Mouse (Mus musculus): Measurements from ENCODE around the gene Pnp.
"Not testable (repeated sequence)": the region's sequence is repeated elsewhere in the genome, so short reads cannot be mapped to it uniquely, and the experiment has no call there.

Pnp gene

DNA sequence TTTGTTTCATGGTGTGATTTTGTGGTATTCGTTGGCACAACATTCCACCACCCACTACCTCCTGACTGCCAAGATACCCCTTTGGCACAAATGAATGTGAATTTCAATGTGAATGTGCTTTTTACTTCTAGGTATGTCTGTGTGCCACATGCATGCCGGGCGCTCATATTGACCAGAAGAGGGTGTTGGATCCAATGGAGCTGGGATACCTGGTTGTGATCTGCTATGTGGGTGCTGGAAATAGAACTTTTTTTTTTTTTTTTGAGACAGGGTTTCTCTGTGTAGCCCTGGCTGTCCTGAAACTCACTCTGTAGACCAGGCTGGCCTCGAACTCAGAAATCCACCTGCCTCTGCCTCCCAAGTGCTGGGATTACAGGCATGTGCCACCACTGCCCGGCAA is 42.2 kb downstream of the Pnp start:
- DNase-seq (ENCODE audit: extremely low spot score, low read depth, low spot score) = not testable (repeated sequence)

DNA sequence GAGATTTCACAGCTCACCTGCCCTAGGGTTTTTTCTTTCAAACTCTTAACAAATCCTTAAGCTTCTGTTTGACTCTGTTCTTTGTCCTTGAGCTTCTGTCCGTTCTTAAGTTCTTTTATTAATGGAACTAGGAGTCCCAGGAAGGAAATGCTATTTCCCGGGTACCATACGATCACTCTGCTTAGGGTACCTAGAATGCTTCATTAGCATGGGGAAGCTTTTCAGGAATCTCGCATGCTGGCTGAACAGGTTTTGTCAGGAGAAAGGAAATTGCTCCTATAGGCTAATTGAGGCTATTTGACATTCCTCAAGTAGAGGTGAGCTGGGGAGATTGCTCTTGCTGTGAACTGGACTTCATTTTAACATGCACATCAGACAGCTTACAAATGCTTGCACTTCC is 42.8 kb downstream of the Pnp start:
- DNase-seq (ENCODE audit: extremely low spot score, low read depth, low spot score) = no peak

DNA sequence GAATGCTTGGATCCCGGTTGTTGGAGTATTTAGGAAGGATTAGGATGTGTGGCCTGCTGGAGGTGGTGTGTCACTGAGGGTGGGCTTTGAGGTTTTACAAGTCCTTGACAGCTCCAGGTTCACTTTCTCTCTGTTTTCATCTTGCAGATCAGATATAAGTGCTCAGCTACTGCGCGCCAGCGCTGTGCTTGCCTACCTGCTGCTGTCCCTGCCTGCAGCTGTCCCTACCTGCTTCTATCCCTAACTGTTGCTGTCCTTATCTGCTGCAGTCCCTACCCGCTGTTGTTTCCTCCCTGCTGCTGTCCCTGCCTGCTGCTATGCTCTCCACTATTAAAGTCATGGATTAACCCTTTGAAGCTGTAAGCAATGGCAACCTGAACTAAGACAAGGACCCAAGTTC is 44.1 kb downstream of the Pnp start:
- DNase-seq (ENCODE audit: extremely low spot score, low read depth, low spot score) = no peak

DNA sequence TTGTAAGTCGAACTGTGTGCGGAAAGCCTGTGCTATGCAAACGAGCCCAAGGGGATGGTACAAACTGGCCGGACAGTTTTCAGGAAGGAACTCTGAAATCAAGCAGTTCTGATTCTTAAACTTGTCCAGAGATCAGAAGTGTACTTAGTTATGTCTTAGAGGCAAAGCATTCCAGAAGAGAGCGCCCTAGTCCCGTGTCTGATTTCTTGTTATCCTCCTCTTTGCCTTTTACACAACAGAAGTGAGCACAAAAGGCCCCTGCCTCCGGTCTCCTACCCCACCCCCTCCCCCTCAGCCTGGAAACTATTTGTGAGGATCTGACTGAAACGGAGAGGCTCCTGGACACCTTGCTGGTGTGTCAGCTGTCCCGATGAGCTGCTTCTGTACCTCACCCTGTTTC is 45.8 kb downstream of the Pnp start:
- no peak for DNase-seq (ENCODE audit: extremely low spot score, low read depth, low spot score)

DNA sequence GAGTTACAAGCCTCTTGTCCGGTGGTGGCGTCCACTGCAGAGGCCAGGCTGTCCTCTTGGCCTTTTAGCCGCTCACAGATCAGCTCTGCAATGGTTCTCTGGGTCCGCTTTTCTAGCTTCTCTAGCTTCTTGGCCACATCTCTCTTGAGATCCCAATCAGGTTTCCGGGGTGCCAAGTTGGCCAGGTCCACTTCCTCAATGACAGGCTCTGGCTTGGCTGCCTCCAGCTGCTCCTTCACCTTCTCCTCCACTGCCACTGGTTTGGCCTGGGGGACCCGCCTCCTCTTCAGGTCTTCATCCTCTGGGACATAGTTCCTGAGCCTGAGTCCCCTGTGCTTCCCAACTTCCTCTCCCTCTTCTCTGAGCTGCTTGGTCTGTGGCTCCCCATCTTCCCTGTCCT is 47.6 kb downstream of the Pnp start:
- not testable (repeated sequence) for DNase-seq (ENCODE audit: extremely low spot score, low read depth, low spot score)

DNA sequence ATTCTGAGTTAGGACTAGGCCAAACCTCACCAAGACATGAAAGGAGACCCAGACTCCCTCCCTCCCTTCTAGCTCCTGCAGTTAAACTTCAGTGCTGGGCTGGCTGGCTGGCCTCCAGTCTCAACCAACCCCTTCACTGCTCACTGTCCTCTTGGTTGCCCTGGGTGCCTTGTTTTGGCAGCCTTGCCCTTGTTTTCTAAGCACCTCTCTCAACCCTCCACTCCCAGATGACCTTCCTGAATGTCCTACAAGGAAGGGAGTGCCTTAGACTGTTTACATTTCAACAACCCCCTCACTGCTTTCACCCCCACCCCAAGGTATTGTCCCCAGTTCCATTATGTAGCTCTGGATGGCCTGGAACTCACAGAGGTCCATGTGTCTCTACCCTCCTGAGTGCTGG is 48.7 kb downstream of the Pnp start:
- DNase-seq (ENCODE audit: extremely low spot score, low read depth, low spot score) = no peak

DNA sequence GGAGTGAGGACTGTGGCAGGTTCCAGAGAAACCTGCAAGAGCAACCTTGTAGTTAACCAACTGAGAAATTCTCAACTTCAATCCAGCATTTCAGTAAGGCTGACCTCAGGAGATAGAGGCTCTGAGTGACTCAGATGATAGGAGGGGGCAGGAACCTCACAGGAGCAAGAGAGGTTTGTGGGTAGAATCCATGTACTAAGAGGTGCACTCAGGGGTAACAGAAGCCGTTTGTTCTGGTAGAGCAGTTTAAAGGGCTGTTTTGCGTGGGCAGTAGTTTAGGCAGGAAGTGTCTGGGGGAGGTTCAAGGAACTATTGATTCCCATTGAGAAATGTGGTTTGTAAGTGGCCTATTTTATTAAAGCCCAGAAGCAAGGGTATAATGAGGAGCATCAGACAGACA is 50.3 kb downstream of the Pnp start:
- DNase-seq (ENCODE audit: extremely low spot score, low read depth, low spot score) = no peak

DNA sequence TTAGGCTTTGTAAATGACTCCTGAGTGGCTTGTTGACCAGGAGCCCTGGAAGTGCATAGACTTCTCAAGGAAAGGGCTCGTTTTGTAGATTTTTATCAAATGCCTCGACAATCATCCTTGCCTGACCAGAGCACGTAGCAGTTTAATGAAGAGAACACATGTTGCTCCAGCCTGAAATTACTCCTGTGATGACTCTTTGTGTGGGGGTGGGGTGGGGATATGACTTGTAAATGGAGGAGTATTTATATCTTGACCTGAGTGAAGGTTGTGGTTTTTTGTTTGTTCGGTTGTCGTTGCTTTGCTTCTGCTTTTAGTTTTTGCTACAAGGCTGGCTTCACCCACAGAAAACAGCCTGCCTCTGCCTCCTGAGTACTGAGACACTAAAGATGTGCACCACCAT is 51.0 kb downstream of the Pnp start:
- no peak for DNase-seq (ENCODE audit: extremely low spot score, low read depth, low spot score)

DNA sequence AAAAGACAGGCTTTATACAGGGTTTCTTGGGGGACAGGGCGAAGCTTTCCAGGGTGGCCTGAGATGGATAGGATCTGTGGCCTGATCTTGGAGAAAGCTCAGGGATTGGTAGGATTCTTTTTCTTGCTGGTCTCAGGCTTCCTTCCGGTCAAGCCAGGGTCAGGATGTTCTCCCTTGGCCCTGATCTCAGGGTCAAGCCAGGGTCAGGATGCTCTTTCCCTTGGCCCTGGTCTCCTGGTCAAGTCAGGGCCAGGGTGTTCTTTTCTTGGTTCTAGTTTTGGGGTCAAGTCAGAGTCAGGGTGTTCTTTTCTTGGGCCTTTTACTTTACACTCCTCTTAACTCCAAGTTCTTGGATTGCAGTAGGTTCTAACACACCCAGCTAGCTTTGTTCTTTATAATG is 56.8 kb downstream of the Pnp start:
- DNase-seq (ENCODE audit: extremely low spot score, low read depth, low spot score) = no peak

DNA sequence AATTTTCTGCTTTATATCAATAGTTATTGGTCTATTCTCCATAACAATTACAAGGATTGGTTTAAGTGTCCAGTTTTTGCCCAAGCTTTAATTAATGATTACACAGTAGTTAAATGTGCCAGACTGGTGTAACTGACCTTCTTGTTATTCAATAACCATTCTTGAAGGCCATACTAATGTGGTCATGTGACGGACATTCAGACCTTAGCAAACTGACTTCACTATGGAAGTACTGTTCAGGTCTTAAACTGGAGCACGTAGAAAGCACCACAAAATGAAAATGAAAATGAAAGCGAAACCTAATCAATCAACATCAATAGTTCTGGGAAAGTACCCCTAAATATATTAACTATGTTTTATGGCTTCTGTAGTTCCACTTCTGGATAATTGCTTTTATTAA is 60.2 kb downstream of the Pnp start:
- DNase-seq (ENCODE audit: extremely low spot score, low read depth, low spot score) = no peak

DNA sequence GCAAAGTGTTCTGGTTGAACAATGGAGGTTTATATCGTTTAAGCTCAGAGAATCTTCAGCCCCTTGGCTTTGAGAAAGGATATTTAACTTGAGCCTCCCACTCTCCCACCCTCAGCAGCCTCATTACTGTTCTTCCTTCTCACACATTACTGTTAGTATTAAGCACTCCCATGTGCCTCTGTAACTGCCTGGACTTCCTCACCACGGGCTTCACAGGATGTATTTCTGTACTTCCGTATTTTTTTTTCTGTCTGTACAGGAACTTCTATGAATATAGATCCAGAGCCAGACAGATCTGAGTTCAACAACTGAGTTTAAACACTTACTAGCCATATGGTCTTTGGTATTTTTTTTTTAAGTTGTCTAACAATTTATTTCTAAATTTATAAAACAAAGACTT is 66.2 kb downstream of the Pnp start:
- DNase-seq (ENCODE audit: extremely low spot score, low read depth, low spot score) = no peak

DNA sequence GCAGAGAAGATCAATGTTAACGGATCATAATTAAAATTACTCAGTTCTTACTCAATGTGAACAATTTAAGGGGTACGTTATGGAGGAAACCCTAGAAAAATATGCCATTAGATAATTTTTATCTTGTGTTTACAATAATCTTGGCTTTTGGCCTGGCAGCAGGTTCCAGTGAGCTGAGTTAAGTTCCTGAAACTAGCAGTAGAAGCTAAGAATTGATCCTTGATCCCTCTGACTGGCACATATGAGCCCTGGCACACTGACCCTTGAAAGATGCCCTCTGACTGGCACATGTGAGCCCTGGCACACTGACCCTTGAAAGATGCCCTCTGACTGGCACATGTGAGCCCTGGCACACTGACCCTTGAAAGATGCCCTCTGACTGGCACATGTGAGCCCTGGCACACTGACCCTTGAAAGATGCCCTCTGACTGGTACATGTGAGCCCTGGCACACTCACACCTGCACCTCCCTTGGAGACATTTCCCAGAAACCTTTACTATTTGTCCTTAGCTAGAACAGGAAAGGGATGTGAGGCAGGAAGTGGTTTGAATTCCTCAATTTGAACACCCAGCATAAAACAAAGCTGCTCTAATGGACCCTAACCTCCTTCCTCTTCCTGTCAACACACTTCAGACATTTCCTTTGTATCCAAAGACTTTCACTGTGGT is 67.3 kb downstream of the Pnp start:
- DNase-seq (ENCODE audit: extremely low spot score, low read depth, low spot score) = no peak

DNA sequence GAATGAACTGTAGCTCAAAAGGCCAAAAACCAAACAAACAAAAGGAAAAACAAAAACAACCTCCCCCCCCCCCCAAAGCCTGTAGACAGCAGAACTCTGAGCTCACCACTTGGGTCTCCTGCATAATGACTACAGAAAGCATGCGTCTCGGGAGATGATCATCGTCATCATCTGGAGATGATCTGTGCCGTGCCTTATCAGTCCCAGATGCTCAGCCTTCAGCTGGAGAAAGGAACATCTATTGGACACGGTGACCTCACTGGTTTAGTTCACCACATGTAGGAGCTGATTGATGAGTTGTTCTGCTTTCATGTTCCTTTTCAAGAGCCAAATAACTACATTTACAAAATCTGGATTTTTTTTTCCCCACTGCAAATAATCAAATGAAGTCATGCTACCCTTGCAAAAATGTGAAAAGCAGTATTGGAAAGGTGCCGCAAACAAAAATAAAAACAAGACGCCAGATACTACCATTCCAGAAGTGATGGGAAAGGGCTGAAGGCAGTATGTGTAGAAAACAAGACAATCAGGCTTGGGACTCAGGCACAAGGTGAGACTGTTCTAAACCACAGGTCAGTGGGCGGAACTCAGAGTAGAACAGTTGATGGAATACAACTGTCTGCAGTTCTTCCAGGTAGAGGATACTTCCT is 76.4 kb downstream of the Pnp start, which contains the start of gene Rnase10:
Gene Rnase10, plus strand, starts transcription at position 600 of the 650 bp plus-strand sequence.
- no peak for DNase-seq (ENCODE audit: extremely low spot score, low read depth, low spot score)

DNA sequence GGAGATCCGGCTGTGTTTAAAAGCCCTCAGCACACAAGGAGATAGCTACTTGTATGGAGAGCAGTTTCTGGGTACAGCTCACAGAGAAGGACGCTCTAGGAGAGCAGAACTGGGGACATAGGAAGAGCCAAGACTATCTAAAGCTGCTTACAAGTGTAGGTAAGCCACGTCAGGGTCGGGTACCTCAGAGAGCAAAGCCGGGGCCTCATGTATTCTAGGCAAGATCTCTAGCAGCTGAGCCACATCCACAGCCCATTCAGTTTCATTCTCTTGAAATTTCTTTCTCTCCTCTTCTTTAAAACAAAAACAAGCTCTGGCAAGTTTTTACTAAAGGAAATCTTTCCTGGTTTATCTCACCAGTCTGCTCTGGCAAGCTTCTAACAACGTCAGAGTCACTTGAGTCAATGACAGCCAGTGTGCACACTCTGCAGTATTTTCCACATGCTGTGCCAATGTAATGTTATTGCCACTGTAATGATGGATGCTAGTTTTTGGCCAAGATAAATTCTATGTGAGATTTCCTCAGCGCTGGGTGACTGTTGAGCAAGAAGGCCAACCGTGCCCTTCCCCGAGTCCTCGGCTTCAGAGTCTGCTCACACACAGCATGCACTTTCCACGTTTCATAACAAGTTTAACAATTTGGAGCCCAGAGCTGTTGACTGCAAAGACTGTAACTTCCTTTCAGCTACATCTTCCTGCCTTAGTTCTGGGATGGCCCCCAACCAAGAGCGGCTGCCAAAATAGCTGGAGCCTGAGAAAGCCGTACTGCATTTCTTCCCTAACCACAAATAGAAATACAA is 77.2 kb downstream of the Pnp start:
- DNase-seq (ENCODE audit: extremely low spot score, low read depth, low spot score) = no peak

DNA sequence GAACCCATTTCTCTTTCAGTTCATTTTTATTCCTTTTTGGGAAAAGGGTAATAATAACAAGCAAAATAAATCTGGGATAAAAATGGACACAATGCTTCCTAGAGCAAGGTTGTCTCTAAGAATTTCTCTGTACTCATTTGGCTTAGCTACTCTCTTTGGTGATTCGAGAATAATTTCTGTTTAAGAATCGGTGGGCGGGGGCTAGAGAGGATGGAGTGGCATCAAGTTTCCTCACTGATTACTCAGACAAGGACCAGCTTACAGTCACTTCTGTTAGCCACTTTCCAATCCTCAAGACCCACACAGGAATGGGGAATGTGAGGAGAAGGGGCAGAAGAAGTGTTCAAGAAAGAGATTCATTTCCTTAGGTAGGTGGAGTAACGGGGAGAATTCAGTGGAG is 77.9 kb downstream of the Pnp start:
- DNase-seq (ENCODE audit: extremely low spot score, low read depth, low spot score) = no peak

DNA sequence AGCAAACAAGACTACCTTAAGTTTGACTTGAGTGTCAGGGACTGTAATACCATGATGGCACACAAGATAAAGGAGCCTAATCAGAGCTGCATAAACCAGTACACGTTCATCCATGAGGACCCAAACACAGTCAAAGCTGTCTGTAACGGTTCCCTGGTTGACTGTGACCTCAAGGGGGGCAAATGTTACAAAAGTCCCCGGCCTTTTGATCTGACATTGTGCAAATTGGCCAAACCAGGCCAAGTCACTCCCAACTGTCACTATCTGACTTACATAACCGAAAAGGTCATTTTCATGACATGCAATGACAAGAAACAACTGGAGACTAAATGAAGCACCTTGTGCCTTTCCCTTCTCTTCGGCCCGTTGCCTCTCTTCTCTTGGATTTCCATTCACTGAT is 78.7 kb downstream of the Pnp start:
- no peak for DNase-seq (ENCODE audit: extremely low spot score, low read depth, low spot score)

DNA sequence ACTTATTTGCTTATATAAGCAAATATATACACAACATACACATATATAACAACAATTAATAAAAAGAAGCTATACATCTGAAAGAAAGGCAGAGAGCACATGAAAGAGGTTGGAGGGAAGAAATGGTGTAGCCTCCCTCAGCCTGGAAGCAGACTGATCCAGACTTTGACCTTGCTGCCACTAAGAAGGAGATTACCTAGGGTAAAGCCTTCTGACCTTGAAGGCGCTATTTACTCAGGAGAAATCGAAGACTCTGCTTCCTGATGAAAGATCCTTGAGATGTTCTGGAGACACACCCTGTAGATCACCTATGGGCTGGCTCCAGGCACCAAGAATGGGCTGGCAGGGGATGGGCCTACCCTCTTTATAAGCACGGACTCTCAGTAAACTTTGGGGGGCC is 83.8 kb downstream of the Pnp start:
- DNase-seq (ENCODE audit: extremely low spot score, low read depth, low spot score) = not testable (repeated sequence)
